Mouse (Mus musculus) T-helper 1 cell (primary cell): ENCODE results near the gene Mob3c.

Experiments
- in situ Hi-C: fragments of 300-600 bp; cut with MboI, MseI; formaldehyde crosslinking; loops from one replicate; pipeline ENCODE4 v1.15.1; 2025; ENCODE audit warnings: high pct_unique_total_duplicates

Mob3c gene

GRCm38 (mm10) chr4:115827888-115828571, at the start of gene Mob3c:
Gene Mob3c, plus strand, starts transcription at chr4:115828092.
- in situ Hi-C loops = loop anchor here (5.0 to 25.0 kb wide), 3 partner anchors 86 to 1309 kb away; partner anchors contain the start of genes Btbd19, Plk3 and Tctex1d4

GRCm38 (mm10) chr4:115780269-115780668, 47.6 kb upstream of the Mob3c start:
- in situ Hi-C loops = no loop called here

- in situ Hi-C loops = no loop called here
These were observed 47.0 kb upstream of the Mob3c start, which contains the start of gene Tex38 for GRCm38 (mm10) chr4:115780918-115781317. Gene Tex38, minus strand, starts transcription at chr4:115781018.

GRCm38 (mm10) chr4:115782026-115782805, 45.7 kb upstream of the Mob3c start:
- in situ Hi-C loops = no loop called here

GRCm38 (mm10) chr4:115784769-115785510, 43.0 kb upstream of the Mob3c start, which contains the start of gene Atpaf1:
Gene Atpaf1, plus strand, starts transcription at chr4:115784812.
- in situ Hi-C loops = no loop called here

- in situ Hi-C loops = no loop called here
These were observed 42.3 kb upstream of the Mob3c start for GRCm38 (mm10) chr4:115785511-115786034.

GRCm38 (mm10) chr4:115790864-115791263, 37.0 kb upstream of the Mob3c start:
- in situ Hi-C loops = no loop called here

- in situ Hi-C loops = no loop called here
These were observed 32.5 kb upstream of the Mob3c start for GRCm38 (mm10) chr4:115795360-115795759.

GRCm38 (mm10) chr4:115799981-115800380, 27.9 kb upstream of the Mob3c start:
- in situ Hi-C loops = no loop called here

- in situ Hi-C loops = no loop called here
These were observed 15.6 kb upstream of the Mob3c start for GRCm38 (mm10) chr4:115812326-115812725.

GRCm38 (mm10) chr4:115815606-115816005, 12.3 kb upstream of the Mob3c start:
- in situ Hi-C loops = no loop called here

GRCm38 (mm10) chr4:115820199-115820598, 7.7 kb upstream of the Mob3c start:
- in situ Hi-C loops = loop anchor here (10.0 kb wide), 1 partner anchor 1085 kb away; no protein-coding TSS in a partner anchor

- in situ Hi-C loops = loop anchor here (10.0 kb wide), 1 partner anchor 1084 kb away; no protein-coding TSS in a partner anchor
These were observed 6.9 kb upstream of the Mob3c start for GRCm38 (mm10) chr4:115820944-115821343.

- in situ Hi-C loops = loop anchor here (10.0 kb wide), 1 partner anchor 1083 kb away; no protein-coding TSS in a partner anchor
These were observed 6.5 kb upstream of the Mob3c start for GRCm38 (mm10) chr4:115821431-115821830.

- in situ Hi-C loops = loop anchor here (10.0 kb wide), 1 partner anchor 1083 kb away; no protein-coding TSS in a partner anchor
These were observed 6.0 kb upstream of the Mob3c start for GRCm38 (mm10) chr4:115821928-115822327.

- in situ Hi-C loops = loop anchor here (10.0 kb wide), 1 partner anchor 1081 kb away; no protein-coding TSS in a partner anchor
These were observed 3.7 kb upstream of the Mob3c start for GRCm38 (mm10) chr4:115824178-115824577.

GRCm38 (mm10) chr4:115825271-115825670, 2.6 kb upstream of the Mob3c start:
- in situ Hi-C loops = loop anchor here (5.0 to 25.0 kb wide), 3 partner anchors 83 to 1312 kb away; partner anchors contain the start of genes Btbd19, Plk3 and Tctex1d4

GRCm38 (mm10) chr4:115827066-115827465, 826 bp upstream of the Mob3c start:
- in situ Hi-C loops = loop anchor here (5.0 to 25.0 kb wide), 3 partner anchors 85 to 1310 kb away; partner anchors contain the start of genes Btbd19, Plk3 and Tctex1d4

GRCm38 (mm10) chr4:115827535-115827887, 381 bp upstream of the Mob3c start:
- in situ Hi-C loops = loop anchor here (5.0 to 25.0 kb wide), 3 partner anchors 85 to 1310 kb away; partner anchors contain the start of genes Btbd19, Plk3 and Tctex1d4

GRCm38 (mm10) chr4:115828572-115828902, 645 bp downstream of the Mob3c start:
- in situ Hi-C loops = loop anchor here (5.0 to 25.0 kb wide), 3 partner anchors 86 to 1309 kb away; partner anchors contain the start of genes Btbd19, Plk3 and Tctex1d4

- in situ Hi-C loops = loop anchor here (25.0 kb wide), 1 partner anchor 1307 kb away; the partner anchor contains the start of genes Btbd19, Plk3 and Tctex1d4
These were observed 2.6 kb downstream of the Mob3c start for GRCm38 (mm10) chr4:115830491-115830890.
